Mouse (Mus musculus) layer of hippocampus, adult 18-20 months (tissue): Measurements from ENCODE around the gene Tnfrsf1a. TPM values are rescaled to one million over a fixed set of nuclear protein-coding genes. Genes with fewer than 3 reads are reported as not detected.
A peak's percentile ranks its signal among the peaks of the same experiment; 100 is the strongest.
"Not testable (repeated sequence)": the region's sequence is repeated elsewhere in the genome, so short reads cannot be mapped to it uniquely, and the experiment has no call there.

ENCODE experiments used
- DNase-seq, 2 experiments: peaks; one replicate each; pipeline ENCODE4 v3.0.0; 2022; ENCODE audit warnings: low spot score in 2 of 2
- long read RNA-seq: library from polyadenylated mRNA; stranded (forward); transcript quantifications from one replicate; pipeline ENCODE4 v2.0.0, GENCODE M21; 2021
- total RNA-seq, 2 experiments: library from RNA; stranded (reverse); gene quantifications; 2 replicates each; pipeline ENCODE4 v1.2.3; 2021

The Tnfrsf1a gene
- total RNA-seq: 10 to 100 TPM; 11.7 to 11.8 TPM
- long read RNA-seq, transcript Tnfrsf1a-201 (10 exons, 2,156 nt): major isoform, 6 of 6 reads
- long read RNA-seq, partial matches to known transcripts: 0 of 6 reads
- long read RNA-seq, other reads (novel, unspliced or antisense): 0 of 6 reads

DNA sequence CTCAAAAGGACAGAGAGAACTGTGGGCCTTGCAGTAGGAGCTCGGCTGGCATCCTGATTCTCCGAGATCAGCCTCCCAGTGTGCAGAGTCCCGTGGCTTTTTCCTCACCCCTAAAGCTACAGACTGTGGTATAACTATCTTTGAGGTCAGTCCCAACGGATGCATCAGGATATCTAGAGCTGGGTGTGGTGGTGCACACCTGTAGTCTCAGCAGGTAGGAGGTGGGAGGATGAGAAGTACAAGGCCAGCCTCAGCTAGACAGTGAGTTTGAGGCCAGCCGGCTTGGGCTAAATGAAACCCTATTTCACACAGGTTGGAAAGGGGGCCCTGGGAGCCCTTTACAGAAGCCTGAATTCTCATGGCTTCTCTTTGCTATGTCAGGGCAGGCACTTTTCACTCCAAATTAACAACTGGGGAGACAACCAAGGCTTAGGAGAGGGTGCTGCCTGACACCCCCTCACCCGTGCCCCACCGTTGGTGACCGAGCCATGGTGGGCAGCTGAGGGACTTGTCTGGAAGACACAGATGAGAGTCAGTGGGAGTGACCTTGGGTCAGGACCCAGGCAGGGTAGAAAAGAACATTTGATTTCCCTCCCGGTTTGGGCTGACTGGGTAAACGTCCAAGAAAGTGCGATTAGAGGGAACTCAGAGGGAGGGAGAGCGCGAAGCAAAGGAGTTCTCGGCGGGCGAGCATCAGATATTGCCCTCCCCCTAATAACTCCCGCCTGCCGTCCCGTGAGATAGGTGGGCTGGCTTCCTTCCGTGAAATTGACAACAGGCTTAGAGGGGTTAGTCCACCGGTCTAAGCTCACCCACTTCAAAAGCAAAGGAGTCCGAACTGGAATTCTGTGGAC is at the start of gene Tnfrsf1a:
Gene Tnfrsf1a (plus strand): TSS at position 642 of the 854 bp plus-strand sequence.
- no peak for DNase-seq

DNA sequence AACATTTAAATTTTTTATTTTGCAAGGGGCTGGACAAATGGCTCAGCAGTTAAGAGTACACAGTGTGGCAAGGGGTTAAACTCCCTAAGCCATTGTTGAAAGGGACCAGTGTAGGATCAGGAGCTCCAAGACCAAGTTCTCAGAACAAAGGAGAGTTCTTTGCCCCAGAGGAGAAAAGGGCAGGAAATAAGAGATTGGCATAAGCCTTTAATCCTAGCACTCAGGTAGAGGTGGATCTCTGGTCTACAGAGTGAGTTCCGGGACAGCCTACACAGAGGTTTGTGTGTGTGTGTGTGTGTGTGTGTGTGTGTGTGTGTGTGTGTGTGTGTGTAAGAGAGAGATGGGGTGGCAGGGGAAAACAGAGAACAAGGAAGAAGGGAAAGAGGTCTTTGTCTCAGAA is 48.2 kb upstream of the Tnfrsf1a start:
- no peak for DNase-seq

DNA sequence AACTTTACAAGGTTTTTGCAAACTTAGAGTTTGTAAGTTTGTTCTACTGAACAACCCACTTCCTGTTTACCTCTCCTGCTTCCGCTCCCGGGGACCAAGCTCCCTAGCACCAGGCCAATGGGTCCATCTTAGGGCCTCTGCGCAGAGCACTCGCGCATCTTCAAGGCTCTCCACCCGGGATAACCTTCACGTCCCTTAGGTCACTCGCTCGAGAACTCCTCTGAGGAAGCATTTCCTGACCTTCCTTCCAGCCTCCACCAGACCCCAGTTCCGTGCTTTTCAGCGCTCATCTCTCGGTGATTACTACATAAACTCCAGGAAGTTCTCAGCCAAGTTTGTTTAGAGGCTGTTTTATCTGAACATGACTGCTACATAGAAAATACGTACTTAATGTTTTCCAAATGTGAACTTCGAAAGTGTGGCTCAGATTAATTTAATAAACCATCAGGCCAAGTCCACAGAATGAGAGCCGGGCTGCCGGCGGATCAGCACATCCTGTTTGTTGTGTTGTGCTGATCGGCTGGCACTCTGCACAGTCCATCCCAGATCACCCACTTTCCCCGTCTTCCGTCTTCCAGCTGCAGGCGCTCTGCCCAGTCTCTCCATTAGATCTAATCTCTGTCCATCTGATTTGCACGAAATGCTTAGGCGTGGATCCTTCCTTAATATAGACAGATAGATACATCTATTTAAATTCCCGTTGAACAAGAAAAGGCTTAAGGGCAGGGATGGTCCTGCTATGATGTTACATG is 46.8 kb upstream of the Tnfrsf1a start:
- DNase-seq: no peak

DNA sequence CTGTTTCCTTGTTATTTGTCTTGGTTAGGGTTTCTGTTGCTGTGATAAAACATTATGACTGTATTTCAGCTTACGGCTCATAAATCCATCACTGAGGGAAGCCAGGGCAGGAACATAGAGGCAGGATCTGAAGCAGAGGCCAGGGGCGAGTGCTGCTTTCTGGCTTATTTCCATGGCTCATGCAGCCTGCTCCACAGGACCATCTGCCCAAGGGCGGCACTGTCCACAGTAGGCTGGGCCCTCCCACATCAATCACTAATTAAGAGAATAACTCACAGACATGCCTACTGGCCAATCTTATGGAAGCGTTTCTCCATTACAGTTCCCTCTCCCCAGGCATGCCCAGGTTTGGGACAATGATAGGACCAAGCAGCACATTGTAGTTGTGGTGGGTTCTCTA is 45.9 kb upstream of the Tnfrsf1a start:
- DNase-seq: no peak

- DNase-seq: not testable (repeated sequence)
Measured at GRCm38 (mm10) chr6:125304408-125304807, 44.8 kb upstream of the Tnfrsf1a start.

DNA sequence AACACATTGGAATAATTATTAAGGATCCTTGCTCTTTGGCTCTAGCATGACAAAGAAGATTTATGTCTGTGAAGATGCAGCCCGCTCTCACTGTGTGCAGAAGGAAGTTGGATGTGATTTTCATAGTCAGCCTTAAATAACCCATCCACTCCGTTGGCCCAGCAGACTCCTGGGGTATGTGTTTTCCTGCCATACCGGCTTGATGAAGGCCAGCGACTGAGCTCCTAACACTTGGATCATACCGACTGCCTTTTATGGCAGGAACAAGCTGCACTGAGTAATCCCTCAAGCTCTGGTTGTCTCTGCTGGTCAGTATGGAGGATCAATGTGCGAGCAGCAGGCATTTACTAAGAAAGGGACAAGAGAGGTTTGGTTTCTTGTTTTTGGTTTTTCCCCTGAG is 43.7 kb upstream of the Tnfrsf1a start:
- DNase-seq: no peak

DNA sequence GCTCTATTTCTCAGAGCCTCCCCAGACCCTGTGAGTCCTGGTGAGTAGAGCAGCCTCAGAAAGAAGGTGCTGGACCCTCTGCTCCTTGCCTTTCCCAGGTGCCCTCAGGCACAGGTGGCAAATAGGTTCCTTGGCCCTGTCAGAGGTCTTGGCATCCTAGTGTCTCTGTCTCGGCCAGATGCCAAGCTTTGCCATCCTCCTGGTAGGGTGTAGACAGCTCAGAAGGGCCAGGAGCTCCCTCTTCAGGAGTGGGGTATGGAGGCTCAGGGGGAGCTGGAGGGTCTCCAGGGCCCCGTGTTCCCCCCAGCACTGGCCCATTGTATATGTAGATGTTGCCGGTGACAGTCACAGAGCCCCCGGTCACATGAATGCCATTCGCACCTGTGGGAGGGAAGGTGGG is 42.1 kb upstream of the Tnfrsf1a start:
- DNase-seq: no peak

GRCm38 (mm10) chr6:125308921-125309320 is 40.2 kb upstream of the Tnfrsf1a start:
- DNase-seq: no peak

DNA sequence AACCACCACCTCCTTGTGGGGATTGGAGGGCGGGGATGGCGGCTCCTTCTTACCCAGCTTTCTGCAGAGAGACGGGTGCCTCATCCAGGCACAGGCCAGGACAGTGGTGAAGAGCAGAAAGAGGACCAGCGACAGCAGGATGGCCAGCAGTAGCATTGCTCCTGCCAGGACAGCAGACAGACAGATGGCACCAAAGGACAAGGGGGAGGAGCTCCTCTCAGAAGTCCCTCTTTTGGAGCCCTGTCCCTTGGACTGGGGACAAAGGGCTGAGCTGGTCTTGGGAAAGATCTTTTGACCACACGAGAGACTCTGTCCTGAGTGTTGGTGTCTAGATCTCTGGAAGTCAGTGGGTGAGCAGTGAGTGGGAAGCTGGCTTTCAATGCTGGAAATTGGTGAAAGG is 39.8 kb upstream of the Tnfrsf1a start:
- DNase-seq: no peak

- DNase-seq: no peak
Measured at GRCm38 (mm10) chr6:125312171-125312570, 37.0 kb upstream of the Tnfrsf1a start.

- DNase-seq: no peak
Measured at GRCm38 (mm10) chr6:125312581-125313355, 36.4 kb upstream of the Tnfrsf1a start.

DNA sequence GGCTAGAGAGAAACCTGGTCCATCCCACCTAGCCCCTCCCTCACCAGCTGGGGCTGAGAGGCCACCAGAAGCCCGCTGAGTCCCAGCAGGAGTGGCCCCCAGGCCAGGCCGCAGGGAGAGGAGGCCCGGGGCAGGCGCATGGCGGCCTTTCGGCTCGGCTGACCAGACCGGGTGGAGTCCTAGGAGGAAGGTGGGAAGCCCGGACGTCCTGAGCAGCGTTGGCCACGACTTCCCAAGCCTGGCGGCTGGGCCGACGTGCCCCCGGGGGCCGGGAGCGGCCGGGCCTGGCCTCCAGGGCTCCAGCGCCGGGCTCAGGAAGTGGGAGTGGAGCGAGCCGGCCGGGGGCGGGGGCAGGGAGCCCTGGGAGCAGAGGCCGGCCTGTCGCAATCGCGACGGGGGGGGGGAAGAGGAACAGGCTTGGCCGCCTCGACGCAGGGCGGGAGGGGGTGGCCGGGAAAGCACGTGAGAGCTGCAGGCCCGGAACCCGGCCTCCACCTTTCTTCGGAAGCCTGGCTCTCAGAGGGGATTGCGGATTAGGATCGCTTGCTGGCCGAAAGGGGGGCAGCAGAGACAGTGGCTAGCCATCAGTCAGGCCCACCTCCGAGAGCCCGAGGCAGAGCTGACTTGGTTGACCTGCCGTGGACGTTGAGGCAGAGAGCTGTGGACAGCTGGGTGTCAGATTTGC is 35.5 kb upstream of the Tnfrsf1a start, which contains the start of gene Ltbr:
Gene Ltbr (minus strand): TSS at position 340 of the 685 bp plus-strand sequence.
- peak in 1 of 2 experiments; percentile 43 for DNase-seq

GRCm38 (mm10) chr6:125314231-125314563 is 35.0 kb upstream of the Tnfrsf1a start:
- no peak for DNase-seq

DNA sequence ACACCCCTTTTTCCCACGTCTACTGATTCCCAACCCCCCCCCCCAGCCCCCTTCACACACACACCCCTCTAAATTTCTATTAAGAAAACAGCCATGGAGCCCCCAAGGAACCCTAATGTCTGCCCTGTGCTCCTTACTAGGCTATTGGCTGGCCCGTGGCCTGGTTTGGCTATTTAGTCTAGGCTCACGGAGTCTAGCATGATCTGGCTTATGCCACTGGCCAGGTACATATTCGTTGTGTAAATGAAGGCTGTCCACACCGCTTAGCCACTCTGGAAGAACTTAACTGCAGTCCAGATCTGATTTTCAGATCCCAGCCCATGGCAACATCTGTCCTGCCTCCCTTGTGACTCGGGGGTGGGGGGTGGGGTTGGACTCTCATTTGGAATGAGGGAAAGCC is 34.4 kb upstream of the Tnfrsf1a start:
- DNase-seq: no peak

- DNase-seq: no peak
Measured at GRCm38 (mm10) chr6:125317077-125317476, 32.1 kb upstream of the Tnfrsf1a start.

GRCm38 (mm10) chr6:125318981-125319918 is 29.9 kb upstream of the Tnfrsf1a start:
- DNase-seq: no peak

- DNase-seq: no peak
Measured at GRCm38 (mm10) chr6:125319919-125320296, 29.3 kb upstream of the Tnfrsf1a start.

GRCm38 (mm10) chr6:125320323-125320722 is 28.8 kb upstream of the Tnfrsf1a start, which contains the start of gene Scnn1a:
Scnn1a (plus strand) TSS chr6:125320659.
- no peak for DNase-seq

DNA sequence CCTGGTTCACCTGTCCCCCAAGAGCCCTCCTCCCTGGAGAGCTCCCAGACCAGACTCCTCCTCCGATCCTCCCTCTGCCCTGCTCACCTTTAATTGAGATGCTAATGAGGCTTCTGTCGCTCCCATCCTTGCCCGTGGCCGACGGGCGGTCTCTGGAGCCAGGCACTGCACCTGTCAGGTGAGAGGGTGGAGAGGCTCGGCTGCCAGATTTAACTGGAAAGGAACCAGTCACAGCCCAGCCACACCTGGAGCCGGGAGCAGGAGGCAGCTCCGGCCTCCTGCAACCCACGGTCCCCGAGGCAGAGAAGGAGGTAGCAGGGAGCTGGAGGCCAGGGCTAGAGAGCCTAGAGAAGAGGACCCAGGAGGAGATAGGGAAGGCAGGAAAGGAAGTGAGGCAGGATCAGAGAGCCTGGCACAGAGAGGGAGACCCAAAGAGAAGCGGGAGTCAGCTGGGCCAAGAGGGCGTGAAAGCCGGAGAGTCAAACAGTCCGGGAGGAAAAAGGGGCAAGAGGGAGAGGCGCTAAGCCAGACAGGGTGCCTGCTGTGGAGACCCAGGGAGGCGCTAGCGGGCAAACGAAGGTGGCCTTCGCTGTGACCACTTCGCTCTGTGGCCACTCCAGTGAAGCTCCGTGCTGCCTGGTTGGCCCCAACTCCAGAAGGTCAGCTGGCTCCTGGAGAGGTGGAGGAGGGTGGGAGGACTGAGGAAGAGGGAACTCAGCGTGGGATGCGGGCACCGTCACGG is 27.9 kb upstream of the Tnfrsf1a start:
- no peak for DNase-seq
